Mouse (Mus musculus) cerebellum, postnatal 25 days (tissue): ENCODE data around the gene Gga1.
"Not testable (repeated sequence)": the region's sequence is repeated elsewhere in the genome, so short reads cannot be mapped to it uniquely, and the experiment has no call there.

Experiments used
- DNase-seq, 2 experiments: peaks; one replicate each; pipeline ENCODE4 v3.0.0; 2021; ENCODE audit warnings: mixed read lengths in 2 of 2

The Gga1 gene

GRCm38 (mm10) chr15:78877810-78878390 is 910 bp downstream of the Gga1 start:
- peak in 1 of 2 experiments; percentile 41 for DNase-seq

DNA sequence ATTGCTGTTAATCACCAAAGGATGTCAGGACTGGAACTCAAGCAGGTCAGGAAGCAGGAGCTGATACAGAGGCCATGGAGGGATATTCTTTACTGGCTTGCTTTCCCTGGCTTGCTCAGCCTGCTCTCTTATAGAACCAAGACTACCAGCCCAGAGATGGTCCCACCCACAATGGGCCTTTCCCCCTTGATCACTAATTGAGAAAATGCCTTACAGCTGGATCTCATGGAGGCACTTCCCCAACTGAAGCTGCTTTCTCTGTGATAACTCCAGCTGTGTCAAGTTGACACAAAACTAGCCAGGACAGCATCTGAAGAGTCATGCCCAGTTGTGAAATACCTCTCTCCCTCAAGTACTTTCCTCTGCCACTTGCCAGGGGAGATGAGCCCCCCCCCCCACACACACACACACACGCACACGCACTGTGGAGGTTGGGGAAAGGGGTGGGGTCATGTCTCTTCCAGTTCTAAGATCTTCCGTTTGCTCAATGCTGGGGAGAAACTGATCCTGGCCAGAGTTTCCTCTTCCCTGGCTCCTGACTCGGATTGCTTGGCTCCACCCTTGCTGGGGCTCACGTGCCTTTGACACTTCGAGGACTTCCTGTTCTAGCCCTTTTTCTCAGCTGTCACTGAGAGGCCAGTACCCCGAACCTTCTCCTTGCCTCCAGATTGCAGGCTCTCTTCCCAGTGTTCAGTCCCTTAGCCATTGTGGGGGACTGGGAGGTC is 2.0 kb downstream of the Gga1 start:
- DNase-seq: not testable (repeated sequence)

- DNase-seq: no peak
Observed at GRCm38 (mm10) chr15:78880432-78880831, 3.4 kb downstream of the Gga1 start.

DNA sequence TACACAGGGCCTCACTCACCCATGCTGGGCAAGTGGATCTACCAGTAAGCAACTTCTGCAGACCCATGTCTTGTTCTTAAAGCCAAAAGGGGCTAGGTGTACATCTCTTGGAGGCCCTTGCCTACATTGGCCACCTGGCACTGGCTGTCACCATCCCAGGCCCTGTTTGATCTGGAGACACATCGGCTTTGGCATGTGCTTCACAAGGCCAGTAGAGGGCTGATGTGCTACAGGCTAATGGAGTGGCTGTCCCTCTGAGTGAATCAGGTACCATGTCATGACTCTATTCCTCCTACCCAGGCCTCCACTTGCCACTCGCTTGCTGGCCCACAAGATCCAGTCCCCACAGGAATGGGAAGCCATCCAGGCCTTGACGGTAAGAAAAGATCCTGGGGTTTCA is 4.8 kb downstream of the Gga1 start:
- no peak for DNase-seq

GRCm38 (mm10) chr15:78889401-78889853 is 12.4 kb downstream of the Gga1 start:
- no peak for DNase-seq

- DNase-seq: no peak
Observed at GRCm38 (mm10) chr15:78892440-78892839, 15.4 kb downstream of the Gga1 start.

GRCm38 (mm10) chr15:78894726-78895125 is 17.7 kb downstream of the Gga1 start:
- no peak for DNase-seq

DNA sequence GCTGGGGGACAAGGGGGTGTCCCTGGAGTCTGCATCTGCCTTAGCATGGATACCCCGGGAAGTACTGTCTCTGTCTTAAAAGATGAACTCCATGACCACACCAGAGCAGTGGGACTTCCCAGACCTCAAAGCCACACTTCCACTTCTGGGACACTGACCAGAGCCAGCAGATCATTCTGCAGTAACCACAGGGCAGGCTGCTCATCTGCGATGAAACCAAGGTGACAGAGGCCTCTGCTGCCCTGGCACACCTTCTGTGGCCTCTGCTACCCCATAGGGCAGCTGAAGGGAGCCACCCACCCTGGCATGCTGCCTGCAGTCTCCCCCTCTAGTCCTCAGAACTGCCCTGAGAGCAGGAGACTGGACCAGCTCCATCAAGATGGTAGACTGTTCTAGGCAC is 18.8 kb downstream of the Gga1 start:
- no peak for DNase-seq

GRCm38 (mm10) chr15:78896149-78896548 is 19.2 kb downstream of the Gga1 start:
- no peak for DNase-seq

DNA sequence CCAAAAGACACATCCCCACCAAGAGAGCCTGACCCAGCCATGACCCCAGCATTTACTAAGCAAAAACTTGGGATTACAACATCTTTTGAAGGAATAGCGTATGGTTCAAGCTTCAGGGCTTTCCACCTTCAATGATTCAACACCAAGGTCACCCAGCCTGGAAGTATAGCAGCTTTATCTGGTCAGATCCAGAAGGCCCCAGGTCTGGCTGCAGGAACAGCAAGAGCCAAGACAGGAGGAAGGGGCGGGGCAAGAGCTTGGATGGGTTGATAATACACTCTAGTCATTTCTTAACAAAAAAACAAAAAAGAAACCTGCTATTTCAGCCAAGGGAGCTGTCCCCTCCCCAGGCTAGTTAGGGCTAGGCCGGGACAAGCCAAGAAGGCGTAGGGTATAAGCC is 20.5 kb downstream of the Gga1 start:
- DNase-seq: no peak

DNA sequence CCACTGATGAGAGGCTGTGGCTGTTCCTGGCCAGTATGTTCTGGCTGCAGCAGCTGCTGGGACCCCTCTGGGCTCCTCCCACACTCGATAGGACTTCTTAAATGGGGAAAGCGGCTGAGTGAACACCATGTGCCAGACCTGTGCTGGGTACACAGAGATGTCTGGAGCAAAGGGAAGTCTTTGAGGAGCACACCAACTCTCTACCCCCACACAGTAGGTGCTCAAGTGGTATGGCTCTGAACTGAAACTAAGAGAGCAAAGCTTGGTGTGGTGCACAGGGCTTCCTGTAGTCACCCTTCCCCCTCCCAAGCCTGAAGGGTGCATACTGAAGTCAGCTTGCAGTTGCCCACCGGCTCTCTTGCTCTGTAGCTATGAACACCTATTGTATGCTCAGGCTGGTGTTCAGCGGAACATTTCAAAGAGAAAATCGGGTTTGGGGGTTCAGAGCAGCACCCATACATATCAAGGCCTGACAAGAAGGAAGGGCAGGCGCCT is 21.6 kb downstream of the Gga1 start:
- no peak for DNase-seq

- no peak for DNase-seq
Observed at GRCm38 (mm10) chr15:78899409-78899739, 22.4 kb downstream of the Gga1 start, which contains the start of gene Gm49510. Gene Gm49510 (plus strand): TSS chr15:78899667.

- peak; percentile 64 to 68 for DNase-seq
Observed at GRCm38 (mm10) chr15:78899740-78900584, 23.0 kb downstream of the Gga1 start, which contains the start of gene Sh3bp1. Gene Sh3bp1 (plus strand): TSS chr15:78899768.

GRCm38 (mm10) chr15:78900585-78901421 is 23.8 kb downstream of the Gga1 start:
- no peak for DNase-seq

DNA sequence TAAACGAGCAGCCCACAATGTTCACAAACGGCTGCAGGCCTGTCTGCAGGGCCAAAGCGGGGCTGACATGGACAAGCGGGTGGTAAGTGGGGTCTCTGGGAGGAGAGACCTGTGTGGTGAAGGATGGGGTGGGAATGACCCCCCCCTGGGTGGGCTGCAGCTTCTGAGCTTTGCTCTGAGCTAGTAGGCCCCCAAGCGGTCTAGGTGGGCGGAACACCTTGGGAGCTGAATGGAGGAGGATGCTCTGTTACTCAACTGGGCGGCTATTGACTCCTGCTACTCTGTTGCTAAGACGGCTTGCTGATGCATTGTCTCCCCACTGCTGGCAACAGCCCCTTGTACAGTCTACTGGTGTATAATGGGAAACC is 24.4 kb downstream of the Gga1 start:
- DNase-seq: no peak

- peak; percentile 85 to 92 for DNase-seq
Observed at GRCm38 (mm10) chr15:78903243-78903642, 26.3 kb downstream of the Gga1 start.

- no peak for DNase-seq
Observed at GRCm38 (mm10) chr15:78908399-78908798, 31.4 kb downstream of the Gga1 start.

DNA sequence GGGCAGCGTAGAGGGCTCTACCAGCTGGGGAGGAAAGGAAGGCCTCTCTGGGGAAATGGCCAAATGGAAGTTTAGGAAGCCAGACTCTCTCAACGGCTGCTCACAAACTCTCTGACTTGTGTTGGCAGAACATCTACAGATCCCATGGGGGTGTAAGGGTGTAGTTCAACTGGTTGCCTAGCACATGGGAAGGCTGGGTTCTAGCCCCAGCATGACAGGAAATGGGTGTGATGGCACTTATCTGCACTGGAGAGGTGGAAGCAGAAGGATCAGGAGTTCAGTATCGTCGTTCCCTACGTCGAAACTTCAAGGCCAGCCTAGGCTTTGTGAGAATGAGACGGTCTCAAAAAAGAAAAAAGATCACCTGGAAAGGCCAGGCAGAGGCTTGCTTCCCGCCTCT is 32.0 kb downstream of the Gga1 start:
- DNase-seq: no peak

GRCm38 (mm10) chr15:78912040-78912439 is 35.0 kb downstream of the Gga1 start:
- peak; percentile 55 to 80 for DNase-seq

- peak; percentile 97 to 99 for DNase-seq
Observed at GRCm38 (mm10) chr15:78913632-78914090, 36.7 kb downstream of the Gga1 start, which contains the start of gene Pdxp. Gene Pdxp (plus strand): TSS chr15:78913919.

DNA sequence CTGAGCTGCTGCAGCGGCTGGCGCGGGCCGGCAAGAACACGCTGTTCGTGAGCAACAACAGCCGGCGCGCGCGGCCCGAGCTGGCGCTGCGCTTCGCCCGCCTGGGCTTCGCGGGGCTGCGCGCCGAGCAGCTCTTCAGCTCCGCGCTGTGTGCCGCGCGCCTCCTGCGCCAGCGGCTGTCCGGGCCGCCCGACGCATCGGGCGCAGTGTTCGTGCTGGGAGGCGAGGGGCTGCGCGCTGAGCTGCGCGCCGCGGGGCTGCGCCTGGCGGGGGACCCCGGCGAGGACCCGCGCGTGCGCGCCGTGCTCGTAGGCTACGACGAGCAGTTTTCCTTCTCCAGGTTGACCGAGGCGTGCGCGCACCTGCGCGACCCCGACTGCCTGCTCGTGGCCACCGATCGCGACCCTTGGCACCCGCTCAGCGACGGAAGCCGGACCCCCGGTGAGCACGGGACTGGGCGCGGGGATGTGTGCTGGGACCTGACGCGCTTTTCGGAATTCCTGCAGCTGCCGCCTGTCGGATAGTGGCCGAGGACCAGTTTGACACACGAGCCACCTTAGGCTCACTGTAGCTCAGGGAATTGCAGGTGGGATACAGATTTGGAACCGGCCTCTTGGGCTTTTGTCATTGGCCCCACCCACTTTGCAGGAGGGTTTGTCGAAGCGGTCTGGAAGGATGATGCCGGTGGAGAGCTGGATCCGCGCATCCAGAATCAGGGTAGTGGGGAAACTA is 37.3 kb downstream of the Gga1 start:
- DNase-seq: peak; percentile 82 to 83
